Mouse (Mus musculus) liver, adult (tissue): ENCODE results near the gene Zmynd10.

Source experiments
- GATA4 ChIP-seq: IDR thresholded peaks from 2 replicates; pipeline ENCODE4 v1.6.1; 2014; ENCODE audit warnings: mild to moderate bottlenecking, low read length; ENCODE audit not compliant: insufficient replicate concordance

The Zmynd10 gene

GRCm38 (mm10) chr9:107547026-107547425 lies at the start of gene Zmynd10:
Gene Zmynd10, plus strand, starts transcription at chr9:107547298.
- no peak for TF ChIP-seq GATA4

- no peak for TF ChIP-seq GATA4
These were observed 46.3 kb upstream of the Zmynd10 start for GRCm38 (mm10) chr9:107500708-107501286.

GRCm38 (mm10) chr9:107502131-107502846 lies 44.8 kb upstream of the Zmynd10 start:
- no peak for TF ChIP-seq GATA4

GRCm38 (mm10) chr9:107504662-107505537 lies 42.2 kb upstream of the Zmynd10 start:
- no peak for TF ChIP-seq GATA4

- no peak for TF ChIP-seq GATA4
These were observed 38.8 kb upstream of the Zmynd10 start for GRCm38 (mm10) chr9:107508266-107508665.

GRCm38 (mm10) chr9:107510384-107511100 lies 36.6 kb upstream of the Zmynd10 start:
- no peak for TF ChIP-seq GATA4

GRCm38 (mm10) chr9:107511436-107511835 lies 35.7 kb upstream of the Zmynd10 start:
- TF ChIP-seq GATA4, result no peak

- TF ChIP-seq GATA4, result no peak
These were observed 34.8 kb upstream of the Zmynd10 start for GRCm38 (mm10) chr9:107512326-107512725.

GRCm38 (mm10) chr9:107514303-107514955 lies 32.7 kb upstream of the Zmynd10 start:
- TF ChIP-seq GATA4, result no peak

- TF ChIP-seq GATA4, result no peak
These were observed 26.8 kb upstream of the Zmynd10 start for GRCm38 (mm10) chr9:107520331-107520730.

- no peak for TF ChIP-seq GATA4
These were observed 25.9 kb upstream of the Zmynd10 start for GRCm38 (mm10) chr9:107521190-107521589.

- no peak for TF ChIP-seq GATA4
These were observed 25.2 kb upstream of the Zmynd10 start for GRCm38 (mm10) chr9:107521711-107522399.

- no peak for TF ChIP-seq GATA4
These were observed 24.7 kb upstream of the Zmynd10 start for GRCm38 (mm10) chr9:107522400-107522711.
